Mouse (Mus musculus) heart, embryonic 15.5 days (tissue): ENCODE results near the gene Rasgrp3. TPM values are rescaled to one million over a fixed set of nuclear protein-coding genes. Genes with fewer than 3 reads are reported as not detected.
"Not testable (repeated sequence)": the region's sequence is repeated elsewhere in the genome, so short reads cannot be mapped to it uniquely, and the experiment has no call there.

Experiments
- ATAC-seq: fragments of 200-750 bp; cut with Nextera tagmentation; replicated peaks from 2 replicates; pipeline ENCODE4 v1.8.0; 2017; ENCODE audit warnings: low read depth, moderate TSS enrichment; ENCODE audit not compliant: insufficient number of reproducible peaks, insufficient read depth, low FRiP score
- H3K27ac ChIP-seq: fragments of 300-500 bp; sonication (generic); 2 replicates; pipeline ENCODE4 v1.5.1; 2015; ENCODE audit warnings: mild to moderate bottlenecking, inconsistent platforms
- H3K27me3 ChIP-seq: fragments of 300-500 bp; sonication (generic); 2 replicates; pipeline ENCODE4 v1.6.1; 2015; ENCODE audit warnings: inconsistent platforms
- H3K36me3 ChIP-seq: fragments of 300-500 bp; sonication (generic); 2 replicates; pipeline ENCODE4 v1.6.1; 2015; ENCODE audit warnings: mild to moderate bottlenecking, inconsistent platforms
- H3K4me1 ChIP-seq: fragments of 300-500 bp; sonication (generic); replicated peaks from 2 replicates; pipeline ENCODE4 v1.6.1; 2015; ENCODE audit warnings: inconsistent platforms
- H3K4me2 ChIP-seq: fragments of 300-500 bp; sonication (generic); 2 replicates; pipeline ENCODE4 v1.6.1; 2015; ENCODE audit warnings: inconsistent platforms, mild to moderate bottlenecking, moderate library complexity
- H3K4me3 ChIP-seq: fragments of 300-500 bp; sonication (generic); 2 replicates; pipeline ENCODE4 v1.5.1; 2015; ENCODE audit warnings: mild to moderate bottlenecking, inconsistent platforms
- H3K9ac ChIP-seq: fragments of 300-500 bp; sonication (generic); 2 replicates; pipeline ENCODE4 v1.6.1; 2015; ENCODE audit warnings: mild to moderate bottlenecking, inconsistent platforms
- H3K9me3 ChIP-seq: fragments of 300-500 bp; sonication (generic); replicated peaks from 2 replicates; pipeline ENCODE4 v1.6.1; 2016; ENCODE audit warnings: inconsistent platforms
- WGBS: fragments of 180-500 bp; shearing (Covaris S2); methylation state at CpG from one replicate; pipeline ENCODE4 v1.1.7; 2015; ENCODE audit warnings: mixed read lengths; 5-methylcytosine and 5-hydroxymethylcytosine counted together
- polyA plus RNA-seq: library from polyadenylated mRNA; unstranded; fragments of >200 nt; fragmentation: Nextera tagmentation; extraction: Ambion mirVana; gene quantifications from 2 replicates; pipeline ENCODE4 v1.2.1, GENCODE M21; 2015

The Rasgrp3 gene
- polyA plus RNA-seq, 1 experiment from 2014 or later: 20.1 TPM

GRCm38 (mm10) chr17:75438162-75438561 is 2.5 kb downstream of the Rasgrp3 start:
- WGBS: 29% methylated on average over 5 of the region's 5 CpGs
- no peaks in the 10 kb centered on the region for H3K9me3 ChIP-seq
- ATAC-seq: 0 out of 2 replicates have a peak, but pooled peaks have one; percentile 48
- H3K4me2 ChIP-seq: 0 out of 2 replicates have a peak overlapping the region, but pooled peaks have one; percentile 29
- H3K36me3 ChIP-seq: no peaks in the 10 kb centered on the region
- no peaks in the 10 kb centered on the region for H3K27me3 ChIP-seq
- no peak overlapping the region for H3K4me3 ChIP-seq
- peaks cover 2% of the 10 kb centered on the region for H3K4me1 ChIP-seq
- H3K27ac ChIP-seq: no peak overlapping the region; the same call in 1 of the 2 replicates
- H3K9ac ChIP-seq: no peak overlapping the region

- Histone ChIP-seq H3K36me3 (no peaks in the 10 kb centered on the region), H3K27ac (no peak overlapping the region), H3K4me2 (0 out of 2 replicates have a peak overlapping the region, but pooled peaks have one; percentile 7), H3K9ac (no peak overlapping the region), H3K9me3 (no peaks in the 10 kb centered on the region), H3K4me1 (peaks cover 5% of the 10 kb centered on the region), H3K4me3 (no peak overlapping the region), H3K27me3 (no peaks in the 10 kb centered on the region)
- ATAC-seq: no peak
- WGBS: 80% methylated on average over 14 of the region's 14 CpGs
Measured at GRCm38 (mm10) chr17:75439062-75439461, 3.4 kb downstream of the Rasgrp3 start.

DNA sequence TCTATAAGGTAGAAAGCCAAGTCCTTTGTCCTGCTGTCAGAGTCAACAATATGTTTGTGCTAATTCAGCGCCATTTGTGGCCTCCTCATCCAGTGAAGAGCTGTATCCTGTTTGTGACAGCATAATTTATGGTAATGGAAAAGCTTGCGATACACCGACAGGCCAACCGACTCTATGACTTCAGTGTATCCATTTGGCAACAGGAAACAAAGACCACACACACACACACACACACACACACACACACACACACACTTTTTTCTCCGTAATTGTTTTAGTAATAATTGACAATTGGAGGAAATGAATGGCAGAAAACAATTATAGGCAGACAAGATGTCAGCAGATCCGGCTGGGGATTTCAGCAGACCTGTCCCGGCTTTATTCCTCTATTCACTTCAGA is 4.9 kb downstream of the Rasgrp3 start:
- H3K27me3 ChIP-seq: no peaks in the 10 kb centered on the region
- 56% methylated on average over 7 of the region's 7 CpGs for WGBS
- no peak overlapping the region for H3K4me2 ChIP-seq
- H3K36me3 ChIP-seq: no peaks in the 10 kb centered on the region
- H3K4me1 ChIP-seq: peaks cover 5% of the 10 kb centered on the region
- no peak for ATAC-seq
- no peak overlapping the region for H3K9ac ChIP-seq
- no peaks in the 10 kb centered on the region for H3K9me3 ChIP-seq
- H3K4me3 ChIP-seq: no peak overlapping the region
- no peak overlapping the region for H3K27ac ChIP-seq

DNA sequence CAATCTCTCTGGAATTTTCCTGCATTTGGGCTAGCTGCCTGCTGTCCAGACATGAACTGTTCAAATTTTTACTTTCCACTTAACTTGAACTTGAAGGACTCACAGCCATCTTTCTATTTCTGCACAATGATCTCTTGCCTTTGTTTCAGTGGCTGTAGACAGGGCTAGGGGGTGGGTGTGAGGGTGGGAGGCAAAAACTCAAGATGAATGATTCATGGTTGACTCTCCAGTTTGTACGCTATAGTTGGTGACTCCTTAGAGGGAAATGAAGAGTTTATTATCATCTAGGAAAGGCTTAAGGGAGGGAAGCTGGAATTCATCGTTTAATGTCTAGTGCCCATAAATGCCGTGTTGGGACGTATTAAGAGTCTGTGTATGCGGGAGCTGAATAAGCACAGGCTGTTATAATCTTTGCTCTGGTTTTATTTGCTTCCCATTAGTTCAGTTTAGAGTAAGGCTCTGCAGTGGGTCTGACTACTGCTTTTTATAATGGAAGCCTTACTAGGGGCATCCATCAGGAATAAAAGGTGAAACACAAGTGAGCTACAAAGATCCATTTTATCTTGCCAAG is 5.6 kb downstream of the Rasgrp3 start:
- no peaks in the 10 kb centered on the region for H3K9me3 ChIP-seq
- peaks cover 5% of the 10 kb centered on the region for H3K4me1 ChIP-seq
- H3K9ac ChIP-seq: no peak overlapping the region
- WGBS: 69% methylated on average over 5 of the region's 5 CpGs
- ATAC-seq: no peak
- no peaks in the 10 kb centered on the region for H3K36me3 ChIP-seq
- H3K27ac ChIP-seq: peak overlapping the region; percentile 42
- no peaks in the 10 kb centered on the region for H3K27me3 ChIP-seq
- no peak overlapping the region for H3K4me3 ChIP-seq
- H3K4me2 ChIP-seq: no peak overlapping the region

- WGBS: 96% methylated on average over 6 of the region's 8 CpGs
- H3K27ac ChIP-seq: no peak overlapping the region
Measured at GRCm38 (mm10) chr17:75442352-75442751, 6.7 kb downstream of the Rasgrp3 start.

GRCm38 (mm10) chr17:75443064-75443621 is 7.4 kb downstream of the Rasgrp3 start:
- Histone ChIP-seq H3K9ac (no peak overlapping the region), H3K36me3 (no peaks in the 10 kb centered on the region), H3K4me3 (no peak overlapping the region), H3K9me3 (no peaks in the 10 kb centered on the region), H3K27ac (peak overlapping the region; percentile 26), H3K4me1 (peaks cover 5% of the 10 kb centered on the region), H3K4me2 (no peak overlapping the region; the same call in 1 of the 2 replicates), H3K27me3 (no peaks in the 10 kb centered on the region)
- 44% methylated on average over 6 of the region's 6 CpGs for WGBS
- ATAC-seq: no peak

More at GRCm38 (mm10) chr17:75442352-75442751, 6.7 kb downstream of the Rasgrp3 start:
- H3K9me3 ChIP-seq: no peaks in the 10 kb centered on the region
- no peak overlapping the region for H3K4me2 ChIP-seq
- no peak overlapping the region for H3K9ac ChIP-seq
- no peaks in the 10 kb centered on the region for H3K27me3 ChIP-seq
- no peak overlapping the region for H3K4me3 ChIP-seq
- ATAC-seq: no peak
- H3K36me3 ChIP-seq: no peaks in the 10 kb centered on the region
- peaks cover 5% of the 10 kb centered on the region for H3K4me1 ChIP-seq

DNA sequence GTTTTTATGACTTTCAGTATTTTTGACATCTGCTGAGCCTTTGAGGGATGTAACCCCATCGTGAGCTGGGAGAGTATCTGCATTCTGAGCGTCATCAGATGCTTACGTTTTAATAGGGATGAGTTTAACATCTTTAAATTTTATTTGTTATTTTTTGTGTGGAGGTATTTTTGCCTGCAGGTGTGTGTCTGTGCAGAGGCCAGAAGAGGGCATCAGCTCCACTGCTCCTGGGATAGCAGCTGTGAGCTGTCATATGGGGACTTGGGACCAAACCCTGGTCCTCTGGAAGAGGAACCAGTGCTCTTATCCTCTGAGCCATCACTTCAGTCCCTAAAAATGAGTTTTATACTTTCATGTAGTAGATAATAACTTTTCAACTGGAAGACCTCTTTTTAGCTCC is 12.6 kb downstream of the Rasgrp3 start:
- H3K27ac ChIP-seq: no peak overlapping the region
- H3K4me2 ChIP-seq: no peak overlapping the region
- H3K27me3 ChIP-seq: no peaks in the 10 kb centered on the region
- 89% methylated on average over 3 of the region's 3 CpGs for WGBS
- H3K9ac ChIP-seq: no peak overlapping the region
- no peak for ATAC-seq
- H3K9me3 ChIP-seq: no peaks in the 10 kb centered on the region
- H3K36me3 ChIP-seq: no peaks in the 10 kb centered on the region
- H3K4me1 ChIP-seq: peaks cover 2% of the 10 kb centered on the region
- no peak overlapping the region for H3K4me3 ChIP-seq

DNA sequence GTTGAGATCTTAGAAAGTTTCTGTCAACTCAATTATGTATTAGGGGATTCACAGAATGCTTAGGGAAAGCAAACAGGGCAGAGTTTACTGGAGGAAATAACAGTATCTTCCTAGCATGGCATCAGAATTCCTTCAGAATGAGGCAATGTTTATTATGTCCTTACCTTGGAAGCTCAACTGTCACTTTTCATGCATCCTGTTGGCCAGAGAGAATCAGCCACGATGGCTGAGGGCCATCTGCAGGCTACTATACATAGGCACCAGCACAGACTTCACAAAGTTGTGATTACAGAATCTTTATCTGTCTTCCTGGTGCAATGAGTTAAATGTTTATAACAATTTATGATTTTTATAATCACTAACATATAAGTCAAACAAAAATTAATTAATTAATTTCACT is 13.3 kb downstream of the Rasgrp3 start:
- Histone ChIP-seq H3K9ac (no peak overlapping the region), H3K4me2 (no peak overlapping the region), H3K27ac (no peak overlapping the region), H3K36me3 (no peaks in the 10 kb centered on the region), H3K9me3 (no peaks in the 10 kb centered on the region), H3K4me3 (no peak overlapping the region), H3K4me1 (no peaks in the 10 kb centered on the region), H3K27me3 (no peaks in the 10 kb centered on the region)
- 23% methylated on average over 1 of the region's 1 CpGs for WGBS
- no peak for ATAC-seq

DNA sequence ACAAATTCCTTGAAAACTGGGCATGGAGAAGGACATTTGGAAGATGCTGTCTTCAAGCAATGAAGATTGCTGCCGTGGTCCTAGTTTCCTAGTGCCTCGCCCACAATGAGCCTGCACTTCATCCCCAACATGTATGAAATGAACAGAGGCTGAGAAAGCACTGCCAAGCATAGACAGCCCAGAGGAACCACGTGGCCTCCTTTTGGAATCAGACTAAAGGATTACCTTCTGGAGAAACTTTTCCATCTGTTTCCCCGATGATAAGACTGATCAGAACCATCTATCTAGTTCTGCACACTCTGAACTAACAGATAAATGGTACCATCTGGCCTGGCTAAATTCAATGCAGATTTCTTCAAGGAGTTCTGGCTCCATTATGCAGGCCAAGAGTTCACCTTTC is 16.6 kb downstream of the Rasgrp3 start:
- H3K4me1 ChIP-seq: no peaks in the 10 kb centered on the region; the same call in 1 of the 2 replicates
- WGBS: 63% methylated on average over 4 of the region's 4 CpGs
- H3K27ac ChIP-seq: no peak overlapping the region
- H3K27me3 ChIP-seq: no peaks in the 10 kb centered on the region
- no peak overlapping the region for H3K9ac ChIP-seq
- no peak overlapping the region for H3K4me2 ChIP-seq
- H3K9me3 ChIP-seq: no peaks in the 10 kb centered on the region
- no peak overlapping the region for H3K4me3 ChIP-seq
- ATAC-seq: no peak
- no peaks in the 10 kb centered on the region for H3K36me3 ChIP-seq

GRCm38 (mm10) chr17:75453639-75454038 is 17.9 kb downstream of the Rasgrp3 start:
- ATAC-seq: no peak
- H3K4me3 ChIP-seq: no peak overlapping the region
- no peak overlapping the region for H3K4me2 ChIP-seq
- no peaks in the 10 kb centered on the region for H3K9me3 ChIP-seq
- H3K4me1 ChIP-seq: no peaks in the 10 kb centered on the region; the same call in 1 of the 2 replicates
- no peaks in the 10 kb centered on the region for H3K36me3 ChIP-seq
- H3K27ac ChIP-seq: no peak overlapping the region
- no peak overlapping the region for H3K9ac ChIP-seq
- no peaks in the 10 kb centered on the region for H3K27me3 ChIP-seq

DNA sequence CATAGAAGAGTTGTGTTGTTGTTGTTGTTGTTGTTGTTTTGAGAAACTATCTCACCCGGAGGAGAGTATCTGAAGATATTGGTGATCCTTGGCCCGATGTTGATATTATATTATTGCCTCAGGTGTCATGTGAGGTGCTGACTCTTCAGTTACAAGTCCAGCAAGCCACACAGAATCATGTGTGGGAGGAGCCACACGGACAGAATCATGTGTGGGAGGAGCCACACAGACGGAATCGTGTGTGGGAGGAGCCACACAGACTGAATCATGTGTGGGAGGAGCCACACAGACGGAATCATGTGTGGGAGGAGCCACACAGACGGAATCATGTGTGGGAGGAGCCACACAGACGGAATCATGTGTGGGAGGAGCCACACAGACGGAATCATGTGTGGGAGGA is 20.4 kb downstream of the Rasgrp3 start:
- H3K4me1 ChIP-seq, H3K27ac ChIP-seq, H3K36me3 ChIP-seq, H3K4me3 ChIP-seq, H3K9ac ChIP-seq, H3K27me3 ChIP-seq, ATAC-seq, H3K9me3 ChIP-seq, H3K4me2 ChIP-seq: not testable (repeated sequence)
- WGBS: 85% methylated on average over 9 of the region's 9 CpGs

DNA sequence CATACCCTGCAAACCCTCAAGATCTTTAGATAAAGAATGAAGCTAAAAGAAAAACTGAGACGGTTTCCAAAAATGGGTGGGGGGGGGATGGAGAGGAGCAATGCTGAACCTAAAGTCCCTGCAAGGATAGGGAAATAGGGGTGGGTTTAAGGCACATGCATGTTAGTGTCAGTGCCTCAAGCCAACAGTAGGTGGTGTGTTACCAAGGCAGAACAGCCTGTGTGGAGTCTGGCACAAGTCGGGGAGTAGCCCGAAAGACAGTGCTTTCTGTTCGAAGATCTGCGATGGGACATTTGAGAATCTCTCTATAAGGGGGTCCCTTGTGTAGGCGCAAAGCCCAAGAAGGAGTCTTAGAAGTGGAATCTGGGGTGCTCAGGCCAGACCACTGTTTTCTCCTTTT is 24.9 kb downstream of the Rasgrp3 start:
- H3K4me1 ChIP-seq: peaks cover 15% of the 10 kb centered on the region
- no peak for ATAC-seq
- H3K9ac ChIP-seq: no peak overlapping the region
- no peaks in the 10 kb centered on the region for H3K36me3 ChIP-seq
- H3K27me3 ChIP-seq: no peaks in the 10 kb centered on the region
- no peaks in the 10 kb centered on the region for H3K9me3 ChIP-seq
- no peak overlapping the region for H3K4me3 ChIP-seq
- H3K4me2 ChIP-seq: no peak overlapping the region
- no peak overlapping the region for H3K27ac ChIP-seq
- WGBS: 87% methylated on average over 6 of the region's 6 CpGs
